Mouse (Mus musculus): ENCODE measurements around the gene Alkbh4.

DNA sequence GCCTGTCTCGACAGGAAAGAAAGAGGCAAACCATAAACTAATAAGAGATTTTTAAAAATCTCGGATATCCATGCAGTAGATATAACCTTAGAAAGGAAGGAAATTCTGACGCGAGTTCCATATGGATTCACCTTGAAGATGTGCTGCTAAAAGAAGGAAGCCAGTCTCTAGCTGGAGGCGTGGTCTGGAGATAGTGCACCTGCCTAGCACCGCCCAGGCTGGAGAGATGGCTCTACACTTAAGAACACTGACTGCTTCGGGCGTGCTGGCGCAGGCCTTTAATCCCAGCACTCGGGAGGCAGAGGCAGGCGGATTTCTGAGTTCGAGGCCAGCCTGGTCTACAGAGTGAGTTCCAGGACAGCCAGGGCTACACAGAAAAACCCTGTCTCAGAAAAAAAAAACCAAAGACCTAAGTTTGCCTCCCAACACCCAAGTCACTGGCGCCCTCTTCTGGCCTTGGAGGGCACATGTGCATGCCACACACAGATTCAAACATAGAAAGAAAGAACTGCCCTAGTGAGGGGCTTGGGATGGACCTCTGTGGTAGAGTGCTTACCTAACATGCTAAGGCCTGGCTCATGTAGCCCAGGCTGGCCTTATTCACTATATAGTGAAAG is 1.8 kb downstream of the Alkbh4 start:
- peak; percentile 65; the same call in 1 of the 2 replicates for TF ChIP-seq CTCF (IDR thresholded peaks at IDR 0.05; ENCODE audit: borderline replicate concordance, insufficient read depth, low read length)
- no peak for TF ChIP-seq POLR2A (IDR thresholded peaks at IDR 0.05; ENCODE audit: low read depth, low read length)

Data from embryonic fibroblast, embryonic 13.5 days (primary cell).